Mouse (Mus musculus) embryo, embryonic 11.5 days (tissue): ENCODE results near the gene Flywch1.
"Not testable (repeated sequence)": the region's sequence is repeated elsewhere in the genome, so short reads cannot be mapped to it uniquely, and the experiment has no call there.

Source experiments
- DNase-seq: peaks from one replicate; pipeline ENCODE4 v3.0.0-alpha.2; 2012; ENCODE audit warnings: low read depth, low spot score

Gene Flywch1

GRCm38 (mm10) chr17:23778447-23778846 is 7.0 kb upstream of the Flywch1 start:
- no peak for DNase-seq

DNA sequence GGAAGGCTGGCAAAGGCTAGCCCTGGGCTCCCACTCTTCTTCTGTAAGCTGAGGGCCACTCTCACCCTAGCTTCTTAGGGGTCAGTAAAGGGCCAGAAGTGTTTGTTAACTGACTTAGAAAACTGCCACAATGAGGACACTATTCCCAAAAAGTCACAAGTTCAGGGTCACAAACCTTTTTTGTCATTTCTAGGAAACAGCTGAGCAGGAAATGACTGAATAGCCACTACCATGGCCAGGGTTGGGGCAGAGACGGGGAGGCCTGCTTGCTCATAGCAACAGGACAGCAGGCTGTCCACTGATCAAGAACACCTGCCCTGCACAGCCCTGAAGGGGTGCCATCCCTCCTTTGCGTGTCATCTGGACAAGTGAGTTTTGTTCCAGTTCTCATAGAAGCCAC is 5.7 kb upstream of the Flywch1 start:
- no peak for DNase-seq

DNA sequence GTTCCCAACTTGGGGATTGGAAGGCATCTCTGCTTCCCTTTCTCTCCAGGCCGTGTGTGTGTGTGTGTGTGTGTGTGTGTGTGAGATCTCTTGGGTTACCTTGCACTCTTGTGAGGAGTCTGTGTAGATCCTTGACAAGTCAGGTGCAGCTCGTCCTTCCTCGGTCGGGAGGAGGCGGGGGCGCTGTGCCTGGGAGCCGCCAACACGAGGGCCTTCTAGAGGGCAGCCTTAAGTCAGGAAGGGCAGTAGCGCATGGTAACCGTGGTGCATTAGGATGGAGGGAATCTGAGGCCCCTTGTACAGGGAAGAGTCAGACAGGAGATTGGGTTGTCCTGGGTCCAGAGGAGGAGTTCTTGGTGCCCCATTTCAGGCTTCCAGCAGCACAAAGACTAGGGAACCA is 4.8 kb upstream of the Flywch1 start:
- DNase-seq: no peak

DNA sequence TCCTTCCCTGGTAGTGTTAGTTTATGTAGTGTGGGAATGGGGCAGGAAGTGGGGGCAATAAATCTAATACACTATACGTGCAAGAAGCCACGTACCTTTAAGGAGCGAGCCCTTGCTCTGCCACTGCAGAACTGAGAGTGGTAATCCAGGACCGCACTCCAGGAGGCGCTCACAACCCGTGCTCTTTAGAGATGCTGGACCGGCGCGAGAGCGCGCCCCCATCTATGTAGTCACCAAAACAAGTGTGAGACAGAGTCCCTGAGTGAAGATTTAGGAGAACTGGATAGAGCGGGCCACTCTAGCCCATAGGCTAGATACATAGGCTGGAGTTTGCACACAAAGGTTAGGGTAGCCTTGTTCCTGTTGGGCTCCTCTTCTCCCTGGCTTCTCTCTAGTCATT is 2.7 kb upstream of the Flywch1 start:
- peak; percentile 57 for DNase-seq

DNA sequence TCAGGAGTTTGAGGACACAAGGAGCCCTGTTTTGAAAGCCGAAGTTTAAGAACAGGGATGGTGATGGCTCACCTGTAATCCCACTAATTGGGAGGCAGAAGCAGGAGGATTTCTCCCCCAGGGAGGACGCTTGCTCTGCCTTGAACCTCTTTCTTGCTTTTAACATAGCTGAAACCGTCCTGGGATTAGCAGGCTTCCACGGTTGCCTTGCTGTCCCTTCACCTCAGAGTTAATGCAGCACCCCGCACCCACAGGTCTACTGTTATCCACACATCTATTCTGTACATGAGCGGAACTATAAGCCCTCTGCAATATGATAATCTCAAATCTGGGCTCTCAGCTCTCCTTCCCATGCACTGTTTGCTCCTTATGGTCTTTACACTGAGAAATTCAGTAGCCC is 2.3 kb upstream of the Flywch1 start:
- DNase-seq: no peak

DNA sequence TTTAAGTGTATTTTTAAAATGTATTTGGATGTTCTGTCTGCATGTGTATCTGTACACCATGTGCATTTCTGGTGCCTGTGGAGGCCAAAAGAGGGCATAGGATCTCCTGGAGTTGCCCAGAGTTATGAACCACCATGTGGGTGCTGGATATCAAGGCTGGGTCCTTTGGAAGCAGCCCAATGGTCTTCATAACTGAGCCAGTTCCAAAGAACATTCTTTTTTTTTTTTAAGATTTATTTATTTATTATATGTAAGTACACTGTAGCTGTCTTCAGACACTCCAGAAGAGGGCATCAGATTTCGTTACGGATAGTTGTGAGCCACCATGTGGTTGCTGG is 786 bp upstream of the Flywch1 start:
- not testable (repeated sequence) for DNase-seq

DNA sequence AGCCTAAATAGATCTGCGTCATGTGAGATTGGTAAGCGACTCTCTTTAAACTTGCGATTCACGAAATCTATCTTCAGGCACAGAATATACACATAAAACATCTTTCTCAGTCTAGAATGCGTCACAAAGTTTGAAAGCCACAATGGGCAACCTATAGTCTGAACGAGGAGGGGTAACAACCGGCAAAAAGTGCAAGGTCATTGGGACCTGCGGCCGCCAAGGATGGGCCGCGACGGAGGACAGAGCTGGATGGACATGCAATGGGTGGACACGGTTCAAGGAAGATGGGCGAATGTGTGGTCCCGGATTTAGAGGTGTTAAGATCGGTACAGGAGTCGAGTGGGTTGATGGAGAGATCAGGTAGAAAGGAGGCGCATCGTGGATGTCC is 512 bp downstream of the Flywch1 start:
- DNase-seq: peak; percentile 23

- DNase-seq: no peak
These were observed 909 bp downstream of the Flywch1 start for GRCm38 (mm10) chr17:23770493-23770892.

- no peak for DNase-seq
These were observed 8.4 kb downstream of the Flywch1 start for GRCm38 (mm10) chr17:23762976-23763375.

DNA sequence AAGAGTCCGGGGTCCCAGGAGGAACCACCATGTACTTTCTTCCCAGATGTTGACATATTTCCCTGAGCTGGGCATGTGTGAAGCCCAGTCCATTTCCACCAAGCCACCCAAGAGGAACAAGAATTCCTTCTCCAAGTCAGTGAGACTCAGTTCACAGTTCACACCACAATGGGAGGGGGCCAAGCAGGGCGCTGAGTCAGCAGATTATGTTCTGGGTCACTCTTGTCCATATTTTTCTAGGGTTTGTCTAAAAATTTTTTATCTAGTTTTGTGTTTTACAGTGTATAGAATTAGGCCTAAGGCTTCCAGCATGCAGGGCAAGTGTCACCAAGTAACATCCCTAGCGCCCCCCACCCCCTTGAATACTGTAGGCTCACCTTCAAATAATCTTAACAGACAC is 10.2 kb downstream of the Flywch1 start:
- no peak for DNase-seq

- DNase-seq: no peak
These were observed 11.2 kb downstream of the Flywch1 start for GRCm38 (mm10) chr17:23760231-23760630.

- DNase-seq: no peak
These were observed 12.6 kb downstream of the Flywch1 start for GRCm38 (mm10) chr17:23758801-23759200.

- no peak for DNase-seq
These were observed 13.8 kb downstream of the Flywch1 start for GRCm38 (mm10) chr17:23757581-23757980.

DNA sequence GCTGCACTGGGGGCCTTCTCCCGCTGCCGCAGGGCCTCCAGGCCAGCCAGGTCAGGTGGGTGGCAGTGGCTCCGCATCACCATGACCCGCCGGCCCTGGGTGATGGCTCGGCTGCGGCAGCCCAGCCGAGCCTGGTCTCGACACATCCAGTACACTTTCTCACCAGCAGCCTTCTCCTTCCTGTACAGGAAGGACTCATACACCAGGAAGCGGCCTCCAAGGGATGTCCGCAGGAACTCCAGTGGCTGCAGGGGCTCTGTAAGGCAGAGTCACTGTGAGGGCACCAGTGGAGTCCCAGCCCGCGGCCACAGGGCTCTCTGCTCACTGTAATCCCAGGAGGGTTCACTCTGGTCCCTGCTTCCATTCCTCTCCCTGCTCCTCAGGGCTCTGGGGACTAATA is 15.7 kb downstream of the Flywch1 start:
- DNase-seq: no peak

DNA sequence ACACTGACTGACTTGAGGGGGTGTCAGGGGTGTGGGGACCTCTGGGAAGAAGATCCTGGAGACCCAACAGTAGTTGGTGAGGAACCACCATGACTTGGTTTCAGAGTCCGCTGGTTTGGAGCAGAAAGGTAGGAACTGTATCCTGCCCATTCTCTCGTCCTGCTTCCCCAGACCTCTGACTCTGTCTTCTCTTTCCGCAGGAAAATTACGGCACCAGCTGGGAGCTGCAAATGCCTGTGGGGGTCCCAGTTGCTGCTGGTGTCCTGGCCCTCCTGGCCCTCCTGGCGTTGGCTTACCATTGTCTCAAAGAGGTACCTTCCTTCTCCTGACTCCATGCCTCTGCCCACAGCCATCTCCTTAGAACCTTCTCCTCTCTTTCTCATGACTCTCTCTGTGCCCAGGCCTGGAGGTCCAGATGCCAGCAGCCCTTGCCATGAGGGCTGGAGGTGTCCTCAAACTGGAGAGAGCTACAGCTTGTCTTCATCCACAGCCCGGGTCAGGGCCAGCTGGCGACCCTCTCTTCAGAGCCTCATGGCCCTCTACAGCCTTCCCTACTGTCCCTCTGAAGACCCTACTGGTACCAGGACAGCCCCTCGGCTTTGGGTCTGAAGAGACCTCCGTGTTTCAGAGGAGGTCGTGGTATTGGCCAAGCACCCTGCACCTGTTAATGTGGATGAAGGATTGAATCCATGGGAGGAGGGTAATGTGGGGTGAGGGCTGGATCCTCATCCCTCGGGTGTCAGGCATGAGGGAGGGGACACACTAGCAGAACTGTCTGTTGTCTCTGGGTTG is 21.8 kb downstream of the Flywch1 start:
- DNase-seq: no peak

- DNase-seq: peak; percentile 67
These were observed 22.6 kb downstream of the Flywch1 start for GRCm38 (mm10) chr17:23748631-23749391.

- no peak for DNase-seq
These were observed 23.4 kb downstream of the Flywch1 start for GRCm38 (mm10) chr17:23748026-23748425.

DNA sequence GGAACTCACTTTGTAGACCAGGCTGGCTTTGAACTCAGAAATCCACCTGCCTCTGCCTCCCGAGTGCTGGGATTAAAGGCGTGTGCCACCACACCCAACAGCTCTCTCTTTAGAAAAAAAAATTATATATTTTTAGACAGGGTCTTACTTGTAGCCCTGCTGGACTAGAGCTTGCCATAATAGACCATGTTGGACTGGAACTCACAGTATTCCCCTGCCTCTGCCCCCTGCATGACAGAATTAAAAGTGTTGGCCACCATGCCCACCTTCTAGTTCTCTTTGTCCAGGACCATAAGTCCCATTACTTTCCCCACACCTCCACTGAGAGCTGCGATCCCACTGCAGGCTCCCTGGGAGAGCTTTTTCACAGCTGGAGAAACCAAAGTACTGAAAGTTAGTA is 23.9 kb downstream of the Flywch1 start:
- no peak for DNase-seq

- DNase-seq: no peak
These were observed 24.6 kb downstream of the Flywch1 start for GRCm38 (mm10) chr17:23746767-23747166.

- no peak for DNase-seq
These were observed 25.1 kb downstream of the Flywch1 start for GRCm38 (mm10) chr17:23746311-23746710.

GRCm38 (mm10) chr17:23745301-23746251 is 25.8 kb downstream of the Flywch1 start, which contains the start of gene Kremen2:
Gene Kremen2 (minus strand): TSS chr17:23745833.
- no peak for DNase-seq

DNA sequence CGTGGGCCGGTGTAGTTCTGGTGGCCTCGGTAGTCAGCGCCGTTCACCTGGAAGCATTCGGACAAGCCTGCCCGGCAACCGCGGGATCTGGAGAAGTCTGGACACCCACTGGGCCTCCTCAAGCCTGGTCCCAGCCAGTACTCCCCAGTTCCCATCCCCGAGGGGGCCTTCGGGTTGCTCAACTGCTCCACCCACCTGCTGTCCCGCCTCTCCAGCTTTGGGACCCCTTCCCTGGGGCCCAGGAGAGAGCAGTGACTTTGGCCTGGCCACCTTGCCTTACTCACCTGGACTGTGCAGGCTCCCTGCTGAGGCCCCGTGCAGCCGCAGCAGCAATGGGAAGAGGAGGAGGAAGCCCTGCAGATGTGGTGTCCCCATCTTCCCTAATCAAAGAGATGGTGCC is 26.8 kb downstream of the Flywch1 start:
- no peak for DNase-seq
